Mouse (Mus musculus): Measurements from ENCODE around the gene Sec22a. TPM values are rescaled to one million over a fixed set of nuclear protein-coding genes. Genes with fewer than 3 reads are reported as not detected.

Sec22a gene
- polyA plus RNA-seq (2015; fragmentation: Nextera tagmentation; extraction: Ambion mirVana) = 46.0 and 50.1 TPM in 2 replicates

DNA sequence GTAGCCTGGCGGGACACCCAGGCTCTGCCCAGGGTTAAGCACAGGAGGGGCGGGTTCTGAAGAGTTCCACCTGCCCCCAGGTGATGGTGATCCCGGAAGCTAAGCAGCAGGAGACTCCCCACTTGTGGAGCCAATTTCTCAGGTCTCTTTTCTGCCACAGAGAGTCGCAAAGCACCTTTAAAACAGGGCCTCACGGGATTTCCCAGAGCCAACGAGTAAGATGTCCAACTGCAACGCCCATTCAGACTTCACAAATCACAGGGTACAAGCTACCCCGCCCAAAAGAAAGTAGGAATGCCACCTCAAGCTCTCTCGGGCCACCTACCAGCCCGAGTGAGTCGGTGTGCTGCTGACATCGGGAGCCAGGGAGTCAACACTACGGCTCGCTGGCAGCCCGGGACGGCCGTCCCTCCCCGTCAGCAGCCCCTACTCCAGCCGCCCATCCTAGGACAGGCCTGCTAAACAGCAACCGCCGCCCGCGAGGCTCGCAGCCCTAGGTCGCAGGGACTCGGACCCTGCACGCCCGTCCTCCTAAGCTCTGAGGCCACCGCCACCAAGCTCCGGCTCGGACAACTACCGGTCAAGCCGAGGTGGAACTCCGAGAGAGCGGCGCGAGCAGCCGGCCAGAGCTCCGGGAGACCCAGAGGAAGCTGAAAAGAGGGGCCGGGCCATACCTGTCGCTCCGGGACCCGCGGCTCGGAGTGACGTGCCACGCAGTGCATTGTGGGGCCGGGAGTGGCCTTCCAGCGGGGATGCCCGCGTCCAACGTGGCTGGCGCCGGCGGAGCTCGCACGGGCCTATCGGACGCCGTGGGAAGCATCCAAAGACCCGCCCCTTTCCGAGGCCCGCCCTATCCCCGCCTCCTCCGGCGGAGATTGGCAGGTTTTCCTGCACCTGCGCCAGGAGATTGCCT is at the start of gene Sec22a:
Gene Sec22a, minus strand, starts transcription at position 769 of the 913 bp plus-strand sequence.
- no peaks in the 10 kb centered on the region for H3K27me3 ChIP-seq
- H3K4me1 ChIP-seq = peaks cover 10% of the 10 kb centered on the region; the same call in 1 of the 2 replicates
- H3K4me3 ChIP-seq = peak within 1 kb of the TSS; percentile 65
- H3K4me2 ChIP-seq (replicated peaks) = peak within 1 kb of the TSS; percentile 82
- under 1% methylated on average over 67 of the region's 67 CpGs for WGBS
- H3K9ac ChIP-seq = peak within 1 kb of the TSS; percentile 88
- peak; percentile 99 for ATAC-seq (ENCODE audit: low FRiP score, low read depth)
- no peaks in the 10 kb centered on the region for H3K9me3 ChIP-seq
- peak within 1 kb of the TSS; percentile 55 for H3K27ac ChIP-seq
- H3K36me3 ChIP-seq = peaks cover 19% of the 10 kb centered on the region

DNA sequence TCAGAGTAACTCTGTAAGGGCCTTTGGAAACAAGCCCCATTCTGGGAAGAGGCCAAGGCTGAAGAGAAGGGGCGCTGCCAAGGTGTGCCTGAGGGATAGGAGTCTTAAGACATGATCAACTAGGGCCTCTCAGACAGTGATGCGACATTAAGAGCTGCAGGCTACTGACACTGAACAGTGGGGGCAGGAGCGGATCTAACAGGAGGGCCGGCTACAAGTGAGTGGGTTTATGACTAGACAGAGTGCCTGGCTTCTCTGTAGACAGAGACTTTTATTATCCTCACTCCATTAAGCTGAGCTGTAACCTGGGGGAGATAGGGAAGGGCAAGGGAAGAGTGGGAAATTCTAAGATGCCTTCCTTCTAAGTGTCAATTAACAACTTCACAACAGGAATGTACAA is 43.0 kb upstream of the Sec22a start:
- Histone ChIP-seq H3K36me3 (peaks cover 64% of the 10 kb centered on the region), H3K4me1 (no peaks in the 10 kb centered on the region), H3K4me2 (replicated peaks) (no peak overlapping the region), H3K9ac (no peak overlapping the region), H3K4me3 (no peak overlapping the region), H3K27ac (no peak overlapping the region), H3K9me3 (no peaks in the 10 kb centered on the region), H3K27me3 (no peaks in the 10 kb centered on the region)
- 31% methylated on average over 4 of the region's 4 CpGs for WGBS
- ATAC-seq (ENCODE audit: low FRiP score, low read depth) = no peak

DNA sequence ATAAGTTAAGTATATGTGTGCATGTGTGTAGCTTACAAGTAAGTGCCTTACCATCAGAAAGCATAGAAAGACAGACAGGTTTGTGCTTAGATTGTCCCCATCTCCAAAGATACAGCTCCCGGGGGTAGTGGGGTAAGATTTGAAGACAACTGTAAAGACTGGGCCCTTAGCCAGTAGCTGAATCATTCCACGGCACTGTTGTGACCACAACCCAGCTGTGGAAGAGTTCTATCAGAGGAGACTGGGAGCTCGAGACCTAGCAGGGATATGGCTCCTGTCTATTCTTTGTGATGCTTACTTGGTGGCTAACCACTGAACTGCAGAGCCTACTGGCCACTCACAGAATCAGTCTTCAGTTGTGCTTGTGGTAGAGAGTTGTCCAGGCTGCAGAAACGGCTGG is 42.4 kb upstream of the Sec22a start:
- H3K36me3 ChIP-seq = peaks cover 66% of the 10 kb centered on the region
- H3K4me2 ChIP-seq (replicated peaks) = no peak overlapping the region
- H3K27me3 ChIP-seq = no peaks in the 10 kb centered on the region
- no peak overlapping the region for H3K27ac ChIP-seq
- no peak for ATAC-seq (ENCODE audit: low FRiP score, low read depth)
- no peak overlapping the region for H3K9ac ChIP-seq
- 85% methylated on average over 4 of the region's 4 CpGs for WGBS
- no peak overlapping the region for H3K4me3 ChIP-seq
- no peaks in the 10 kb centered on the region for H3K9me3 ChIP-seq
- no peaks in the 10 kb centered on the region for H3K4me1 ChIP-seq

DNA sequence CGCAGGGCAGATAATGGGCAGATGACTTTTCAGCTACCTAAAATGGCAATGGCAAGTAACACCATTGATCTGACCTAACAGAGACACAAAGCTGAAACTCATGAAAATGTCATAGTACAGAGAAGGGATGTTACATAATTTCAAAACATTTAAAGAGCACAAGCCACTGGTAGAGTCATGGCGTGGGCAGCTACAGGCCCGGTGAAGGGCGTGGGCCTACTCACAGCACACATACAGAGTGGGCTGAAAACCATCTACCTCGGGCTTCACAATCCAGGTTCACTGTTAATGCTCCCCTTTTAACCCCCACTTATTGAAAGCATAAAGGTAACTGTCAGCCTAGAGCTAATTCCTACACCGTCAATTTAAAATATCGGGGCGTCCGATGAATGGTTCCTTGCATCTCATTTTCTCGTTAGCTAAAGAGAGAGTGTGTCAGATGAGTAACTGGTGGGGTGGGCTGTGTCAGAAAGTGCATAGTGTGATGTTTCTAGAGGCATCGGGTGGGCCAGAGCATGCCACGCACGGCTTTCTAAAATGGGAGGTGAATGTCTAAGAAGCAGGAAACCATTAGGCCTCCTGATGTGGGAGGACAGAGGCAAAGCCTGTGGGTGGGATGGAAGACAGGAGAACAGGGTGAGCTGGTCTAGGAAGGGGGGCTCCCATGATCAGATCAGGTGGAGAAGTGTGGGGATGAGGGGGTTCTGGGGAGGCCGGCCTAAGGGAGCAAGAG is 41.8 kb upstream of the Sec22a start:
- H3K27me3 ChIP-seq = no peaks in the 10 kb centered on the region
- no peak overlapping the region for H3K4me2 ChIP-seq (replicated peaks)
- no peaks in the 10 kb centered on the region for H3K9me3 ChIP-seq
- no peaks in the 10 kb centered on the region for H3K4me1 ChIP-seq
- 92% methylated on average over 14 of the region's 14 CpGs for WGBS
- H3K9ac ChIP-seq = no peak overlapping the region
- no peak overlapping the region for H3K27ac ChIP-seq
- ATAC-seq (ENCODE audit: low FRiP score, low read depth) = no peak
- H3K4me3 ChIP-seq = no peak overlapping the region
- peaks cover 65% of the 10 kb centered on the region for H3K36me3 ChIP-seq

DNA sequence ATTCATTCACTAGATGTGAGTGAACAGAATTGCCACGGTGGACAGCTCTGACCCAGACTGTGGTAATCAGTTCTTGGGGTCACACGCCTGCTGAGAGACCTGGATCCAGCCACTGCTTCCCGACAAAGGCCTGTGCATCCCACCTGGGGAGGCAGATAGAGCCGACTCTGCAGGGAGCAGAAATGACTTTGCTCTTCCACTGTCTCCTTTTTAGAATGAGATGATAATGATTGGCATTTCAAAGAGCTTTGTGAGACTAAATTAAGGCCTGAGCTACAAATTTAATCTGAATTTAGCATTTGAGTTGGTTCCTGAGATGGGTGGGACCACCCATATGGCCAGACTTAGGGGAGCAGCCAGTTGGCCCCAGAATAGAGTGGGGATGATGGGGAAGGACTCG is 41.1 kb upstream of the Sec22a start:
- Histone ChIP-seq H3K9me3 (no peaks in the 10 kb centered on the region), H3K27ac (no peak overlapping the region), H3K36me3 (peaks cover 64% of the 10 kb centered on the region), H3K4me2 (replicated peaks) (no peak overlapping the region), H3K9ac (no peak overlapping the region), H3K4me3 (no peak overlapping the region), H3K4me1 (no peaks in the 10 kb centered on the region), H3K27me3 (no peaks in the 10 kb centered on the region)
- no peak for ATAC-seq (ENCODE audit: low FRiP score, low read depth)
- WGBS = 84% methylated on average over 5 of the region's 5 CpGs

DNA sequence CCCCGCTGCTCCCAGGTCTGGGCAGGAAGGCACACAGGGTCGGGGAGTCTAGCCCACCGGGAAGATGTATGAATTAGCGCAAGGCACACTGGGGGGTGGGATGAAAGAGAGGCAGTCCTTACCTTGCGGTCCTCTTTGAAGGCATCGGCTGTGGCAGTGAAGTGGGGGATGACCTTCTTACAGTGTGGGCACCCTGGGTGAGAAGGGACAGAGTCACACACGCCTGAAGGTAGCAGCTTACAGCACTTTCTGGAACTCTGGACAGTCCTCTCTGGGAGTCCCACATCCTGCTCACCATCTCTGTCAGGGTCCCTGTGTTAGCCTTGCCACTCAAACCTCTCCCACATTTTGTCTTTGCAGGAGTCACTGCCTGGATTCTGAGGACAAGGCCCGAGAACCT is 40.2 kb upstream of the Sec22a start:
- WGBS = 83% methylated on average over 8 of the region's 8 CpGs
- ATAC-seq (ENCODE audit: low FRiP score, low read depth) = no peak

DNA sequence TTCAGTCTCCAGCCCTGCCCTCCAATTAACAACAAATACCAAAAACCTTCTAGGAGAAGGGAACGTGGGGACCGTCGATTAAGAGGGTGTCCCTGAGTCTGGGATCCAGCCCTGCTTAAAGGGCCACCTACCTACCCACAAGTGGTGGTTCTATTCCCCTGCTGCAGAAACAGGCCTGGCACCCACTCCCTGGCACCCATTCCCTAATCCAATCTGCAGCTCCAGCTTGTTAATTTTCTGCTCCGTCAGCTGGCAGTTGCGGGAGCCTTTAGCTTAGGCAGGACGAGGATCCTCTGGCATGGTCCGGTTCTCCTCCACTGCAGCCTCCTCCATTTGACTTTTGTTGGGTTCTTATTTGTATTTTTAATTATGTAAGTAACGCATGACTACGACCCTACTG is 39.6 kb upstream of the Sec22a start:
- WGBS = 86% methylated on average over 9 of the region's 9 CpGs
- Histone ChIP-seq H3K9ac (no peak overlapping the region), H3K36me3 (peaks cover 62% of the 10 kb centered on the region)

More for the DNA sequence above, 40.2 kb upstream of the Sec22a start:
- Histone ChIP-seq H3K4me3 (no peak overlapping the region), H3K9me3 (no peaks in the 10 kb centered on the region), H3K27me3 (no peaks in the 10 kb centered on the region), H3K4me2 (replicated peaks) (no peak overlapping the region), H3K4me1 (no peaks in the 10 kb centered on the region), H3K9ac (no peak overlapping the region), H3K27ac (no peak overlapping the region), H3K36me3 (peaks cover 57% of the 10 kb centered on the region)

DNA sequence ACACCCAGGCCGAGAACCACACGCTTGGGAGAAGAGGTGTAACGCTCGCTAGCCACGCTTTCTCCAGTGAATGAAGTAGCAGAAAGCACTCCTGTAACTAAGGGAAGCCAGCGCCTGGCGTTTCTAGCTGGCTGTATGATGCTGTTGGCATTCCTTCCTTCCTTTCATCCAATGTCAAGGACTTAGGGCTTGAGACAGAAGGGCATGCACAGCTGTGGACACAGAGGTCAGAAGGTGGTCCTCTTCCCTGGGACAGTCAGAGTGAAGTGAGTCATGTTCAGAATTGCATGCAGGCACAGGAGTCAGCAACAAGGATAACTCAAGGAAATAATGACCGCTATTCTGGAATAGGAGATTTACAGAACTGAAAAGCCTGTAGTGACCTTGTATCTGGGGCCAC is 29.1 kb upstream of the Sec22a start:
- no peak overlapping the region for H3K4me2 ChIP-seq (replicated peaks)
- no peak overlapping the region for H3K27ac ChIP-seq
- peaks cover 5% of the 10 kb centered on the region; the same call in 1 of the 2 replicates for H3K9me3 ChIP-seq
- no peak overlapping the region for H3K4me3 ChIP-seq
- no peaks in the 10 kb centered on the region for H3K4me1 ChIP-seq
- 82% methylated on average over 8 of the region's 8 CpGs for WGBS
- ATAC-seq (ENCODE audit: low FRiP score, low read depth) = no peak
- peaks cover 21% of the 10 kb centered on the region for H3K36me3 ChIP-seq
- H3K27me3 ChIP-seq = no peaks in the 10 kb centered on the region
- H3K9ac ChIP-seq = no peak overlapping the region

More for the DNA sequence above, 39.6 kb upstream of the Sec22a start:
- Histone ChIP-seq H3K4me3 (no peak overlapping the region), H3K27me3 (no peaks in the 10 kb centered on the region), H3K9me3 (no peaks in the 10 kb centered on the region), H3K4me2 (replicated peaks) (no peak overlapping the region), H3K27ac (no peak overlapping the region), H3K4me1 (no peaks in the 10 kb centered on the region)
- no peak for ATAC-seq (ENCODE audit: low FRiP score, low read depth)

DNA sequence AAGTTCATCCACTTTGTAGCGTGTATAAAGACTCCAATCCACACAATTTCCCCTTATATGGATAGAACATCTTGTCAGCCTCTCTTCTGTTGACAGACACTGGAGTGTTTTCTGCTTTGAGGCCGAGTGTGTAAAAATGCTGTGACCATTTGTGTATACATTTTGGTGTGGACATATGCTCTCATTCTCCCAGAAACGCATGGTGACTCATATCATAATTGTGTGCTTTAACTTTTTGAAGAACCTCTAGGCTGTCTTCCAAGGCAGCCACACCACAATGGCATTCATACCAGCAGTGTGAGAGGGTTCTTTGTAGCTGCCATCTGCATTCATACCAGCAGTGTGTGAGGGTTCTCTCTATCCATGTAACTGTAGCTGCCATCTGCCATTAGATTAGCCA is 21.9 kb upstream of the Sec22a start:
- no peak overlapping the region for H3K27ac ChIP-seq
- no peaks in the 10 kb centered on the region for H3K27me3 ChIP-seq
- no peak for ATAC-seq (ENCODE audit: low FRiP score, low read depth)
- no peaks in the 10 kb centered on the region for H3K4me1 ChIP-seq
- H3K9me3 ChIP-seq = no peaks in the 10 kb centered on the region
- H3K36me3 ChIP-seq = no peaks in the 10 kb centered on the region
- H3K4me2 ChIP-seq (replicated peaks) = no peak overlapping the region
- no peak overlapping the region for H3K4me3 ChIP-seq
- no peak overlapping the region for H3K9ac ChIP-seq
- WGBS = 87% methylated on average over 3 of the region's 3 CpGs

DNA sequence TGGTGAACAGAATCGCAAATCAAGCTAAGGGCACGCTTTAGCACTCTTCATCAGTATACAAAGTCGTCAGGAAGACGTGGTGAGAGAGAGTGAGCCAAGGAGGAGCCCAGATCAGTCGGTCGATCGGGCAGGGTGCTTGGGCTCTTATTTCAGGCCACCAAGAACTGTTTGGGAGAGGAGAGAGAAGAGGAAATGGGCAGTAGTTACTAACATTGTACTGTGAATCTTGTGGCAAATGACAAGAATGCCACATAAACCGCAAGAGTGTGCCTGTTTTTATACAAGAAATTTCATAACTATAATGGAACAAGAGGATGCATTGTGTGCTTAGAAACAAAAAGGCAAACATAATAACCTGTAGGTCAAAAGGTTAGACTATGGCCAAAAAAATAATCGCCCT is 16.3 kb upstream of the Sec22a start:
- no peak overlapping the region for H3K9ac ChIP-seq
- ATAC-seq (ENCODE audit: low FRiP score, low read depth) = no peak
- H3K4me3 ChIP-seq = no peak overlapping the region
- WGBS = 69% methylated on average over 9 of the region's 9 CpGs
- no peaks in the 10 kb centered on the region for H3K36me3 ChIP-seq
- no peak overlapping the region for H3K4me2 ChIP-seq (replicated peaks)
- no peaks in the 10 kb centered on the region for H3K4me1 ChIP-seq
- H3K27ac ChIP-seq = no peak overlapping the region
- no peaks in the 10 kb centered on the region for H3K27me3 ChIP-seq
- no peaks in the 10 kb centered on the region for H3K9me3 ChIP-seq

DNA sequence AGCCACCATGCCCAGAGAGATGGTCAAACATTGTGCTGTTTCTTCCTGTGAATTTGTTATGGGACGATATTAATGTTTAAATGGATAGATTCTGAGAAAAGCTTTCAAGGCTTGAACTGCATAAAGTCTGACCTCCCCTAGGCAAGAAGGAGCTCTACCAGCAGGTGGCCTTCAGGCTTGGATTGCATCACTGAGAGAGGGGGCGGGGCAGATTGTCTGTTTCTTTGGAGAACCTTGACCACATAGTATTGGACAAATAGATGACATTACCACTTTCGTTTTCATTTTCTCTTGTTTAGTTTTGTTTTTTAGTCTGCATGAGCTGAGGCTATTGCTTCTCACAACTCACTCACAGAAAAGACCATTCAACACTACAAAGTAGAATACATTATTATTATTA is 15.6 kb upstream of the Sec22a start:
- ATAC-seq (ENCODE audit: low FRiP score, low read depth) = no peak
- 77% methylated on average over 3 of the region's 3 CpGs for WGBS
- H3K9ac ChIP-seq = no peak overlapping the region
- H3K36me3 ChIP-seq = no peaks in the 10 kb centered on the region
- no peaks in the 10 kb centered on the region for H3K27me3 ChIP-seq
- H3K4me3 ChIP-seq = no peak overlapping the region
- no peak overlapping the region for H3K27ac ChIP-seq
- H3K9me3 ChIP-seq = no peaks in the 10 kb centered on the region
- no peaks in the 10 kb centered on the region for H3K4me1 ChIP-seq
- H3K4me2 ChIP-seq (replicated peaks) = no peak overlapping the region

DNA sequence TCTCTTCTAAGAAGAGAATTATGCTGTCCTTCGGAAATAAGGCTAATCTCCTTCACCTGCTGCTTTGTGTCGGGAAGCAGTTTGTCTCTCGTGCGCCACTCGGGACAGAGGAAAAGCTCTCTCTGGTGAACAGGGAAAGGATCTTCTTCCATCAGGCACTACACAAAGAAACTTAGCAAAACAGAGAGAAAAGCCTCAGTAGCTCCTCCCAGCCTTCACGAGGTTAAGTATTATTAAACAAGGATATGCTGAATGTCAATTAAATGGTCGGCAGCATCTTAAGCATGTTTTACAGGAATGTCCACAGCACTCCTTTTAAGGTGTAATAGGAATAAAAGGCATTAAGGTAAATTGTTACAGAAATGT is 328 bp upstream of the Sec22a start:
- WGBS = 1% methylated on average over 7 of the region's 7 CpGs

More for the DNA sequence above, 328 bp upstream of the Sec22a start:
- H3K4me3 ChIP-seq = peak overlapping the region; percentile 65
- ATAC-seq (ENCODE audit: low FRiP score, low read depth) = 0 out of 2 replicates have a peak, but pooled peaks have one; percentile 2
- H3K4me2 ChIP-seq (replicated peaks) = peak overlapping the region; percentile 82
- no peaks in the 10 kb centered on the region for H3K9me3 ChIP-seq
- no peaks in the 10 kb centered on the region for H3K27me3 ChIP-seq
- no peak overlapping the region for H3K27ac ChIP-seq
- H3K36me3 ChIP-seq = peaks cover 19% of the 10 kb centered on the region
- H3K4me1 ChIP-seq = peaks cover 10% of the 10 kb centered on the region; the same call in 1 of the 2 replicates
- H3K9ac ChIP-seq = no peak overlapping the region

All from limb, embryonic 13.5 days (tissue).